Mouse (Mus musculus): Measurements from ENCODE around the gene Jazf1.
A peak's percentile ranks its signal among the peaks of the same experiment; 100 is the strongest.

Jazf1 gene

GRCm38 (mm10) chr6:52903226-52903960 lies 165.0 kb downstream of the Jazf1 start:
- DNase-seq = peak; percentile 28

- DNase-seq = peak; percentile 70
Measured at GRCm38 (mm10) chr6:52899574-52900245, 168.7 kb downstream of the Jazf1 start.

- no peak for DNase-seq
Measured at GRCm38 (mm10) chr6:52895075-52895474, 173.4 kb downstream of the Jazf1 start.

- DNase-seq = no peak
Measured at GRCm38 (mm10) chr6:52894501-52894823, 174.0 kb downstream of the Jazf1 start.

GRCm38 (mm10) chr6:52893811-52894500 lies 174.5 kb downstream of the Jazf1 start:
- no peak for DNase-seq

GRCm38 (mm10) chr6:52892978-52893377 lies 175.5 kb downstream of the Jazf1 start:
- DNase-seq = no peak

- no peak for DNase-seq
Measured at GRCm38 (mm10) chr6:52887541-52888203, 180.8 kb downstream of the Jazf1 start.

- no peak for DNase-seq
Measured at GRCm38 (mm10) chr6:52883773-52884172, 184.7 kb downstream of the Jazf1 start.

- no peak for DNase-seq
Measured at GRCm38 (mm10) chr6:52877176-52877575, 191.3 kb downstream of the Jazf1 start.

GRCm38 (mm10) chr6:52871306-52871705 lies 197.1 kb downstream of the Jazf1 start:
- no peak for DNase-seq

- DNase-seq = no peak
Measured at GRCm38 (mm10) chr6:52869252-52869651, 199.2 kb downstream of the Jazf1 start.

GRCm38 (mm10) chr6:52868352-52868751 lies 200.1 kb downstream of the Jazf1 start:
- no peak for DNase-seq

- DNase-seq = no peak
Measured at GRCm38 (mm10) chr6:52861928-52862327, 206.5 kb downstream of the Jazf1 start.

GRCm38 (mm10) chr6:52861186-52861820 lies 207.1 kb downstream of the Jazf1 start:
- DNase-seq = no peak

- no peak for DNase-seq
Measured at GRCm38 (mm10) chr6:52860713-52861112, 207.7 kb downstream of the Jazf1 start.

GRCm38 (mm10) chr6:52858911-52859431 lies 209.5 kb downstream of the Jazf1 start:
- DNase-seq = no peak

GRCm38 (mm10) chr6:52852404-52853107 lies 215.9 kb downstream of the Jazf1 start:
- DNase-seq = no peak

GRCm38 (mm10) chr6:52851975-52852374 lies 216.5 kb downstream of the Jazf1 start:
- DNase-seq = no peak

- DNase-seq = no peak
Measured at GRCm38 (mm10) chr6:52851019-52851418, 217.4 kb downstream of the Jazf1 start.

GRCm38 (mm10) chr6:52848199-52848598 lies 220.2 kb downstream of the Jazf1 start:
- no peak for DNase-seq

GRCm38 (mm10) chr6:52846314-52846713 lies 222.1 kb downstream of the Jazf1 start:
- DNase-seq = no peak

GRCm38 (mm10) chr6:52844741-52845140 lies 223.7 kb downstream of the Jazf1 start:
- no peak for DNase-seq
